ENCODE assay signal across 9 mouse cellular contexts in genomic region chrX:159269072-159269471, GRCm38 (mm10). TPM values are rescaled to one million over a fixed set of nuclear protein-coding genes. Genes with fewer than 3 reads are reported as not detected.
DNase-seq lines count a peak whose midpoint lies in the region; ATAC-seq and TF ChIP-seq lines count a peak whose summit lies in the region.
"Had no signal": no experiment of that assay in that cellular context is flagged by ENCODE, and none has a peak within 500 bp of the region (broad histone marks: within the 10 kb centered on the region; RNA-seq: fewer than 3 reads in every experiment).

No protein-coding gene starts in this region.

- peak; percentile 37 for DNase-seq in forebrain, postnatal 0 days
- peak; percentile 21 for DNase-seq in limb, embryonic 11.5 days (ENCODE audit: low spot score)
- DNase-seq in limb, embryonic 10.5 days (ENCODE audit: low spot score) = no peak
- DNase-seq in Patski (ENCODE audit: low read depth, low spot score) = no peak
- peak; percentile 49 to 67 for DNase-seq in heart, postnatal 10 days
- peak; percentile 33 for DNase-seq in lung, postnatal 25 days (ENCODE audit: low spot score)

- no peak overlapping the region for H3K4me2 ChIP-seq in forebrain, postnatal 0 days (ENCODE audit: low read depth)
- no peak overlapping the region for H3K4me2 ChIP-seq in forebrain, embryonic 15.5 days (replicated peaks)
- no peak overlapping the region for H3K4me2 ChIP-seq in limb, embryonic 11.5 days (ENCODE audit: low read depth, severe bottlenecking)

- TF ChIP-seq CTCF in forebrain, postnatal 0 days (IDR thresholded peaks at IDR 0.05; ENCODE audit: low read depth) = peak; percentile 59
- TF ChIP-seq CTCF in Patski (IDR thresholded peaks at IDR 0.05) = peak; percentile 47

- H3K9me3 ChIP-seq in forebrain, postnatal 0 days (ENCODE audit: low read length) = no peaks in the 10 kb centered on the region
- no peaks in the 10 kb centered on the region for H3K9me3 ChIP-seq in forebrain, embryonic 15.5 days
- no peaks in the 10 kb centered on the region for H3K9me3 ChIP-seq in limb, embryonic 11.5 days (ENCODE audit: control insufficient read depth, low read length)
- H3K9me3 ChIP-seq in limb, embryonic 10.5 days (replicated peaks) = no peaks in the 10 kb centered on the region

- in situ Hi-C loops in Patski (cut with MboI; ENCODE audit: low pct_unique_long_range_greater_than_20kb) = loop anchor here (10.0 kb wide), 1 partner anchor 224 kb away; no protein-coding TSS in a partner anchor

- CTCF ChIA-PET in Patski (lab: Charles Lee) = interaction anchor here (1.0 kb wide), 1 partner anchor 212 kb away, joined by 3 read pairs; no protein-coding TSS in a partner anchor

- H3K27me3 ChIP-seq in forebrain, postnatal 0 days (ENCODE audit: insufficient read depth, low read length) = no peaks in the 10 kb centered on the region
- no peaks in the 10 kb centered on the region for H3K27me3 ChIP-seq in forebrain, embryonic 15.5 days
- H3K27me3 ChIP-seq in limb, embryonic 11.5 days (ENCODE audit: control insufficient read depth, insufficient read depth, low read length) = no peaks in the 10 kb centered on the region
- H3K27me3 ChIP-seq in limb, embryonic 10.5 days (ENCODE audit: low read depth, poor library complexity, severe bottlenecking) = peaks cover 65% of the 10 kb centered on the region
- H3K27me3 ChIP-seq in Patski = peaks cover 29% of the 10 kb centered on the region

- no peak overlapping the region for H3K4me3 ChIP-seq in forebrain, postnatal 0 days (ENCODE audit: low read depth, low read length)
- no peak overlapping the region for H3K4me3 ChIP-seq in forebrain, embryonic 15.5 days
- no peak overlapping the region for H3K4me3 ChIP-seq in limb, embryonic 11.5 days (ENCODE audit: low read depth, low read length)
- H3K4me3 ChIP-seq in limb, embryonic 10.5 days = no peak overlapping the region

- POLR2A ChIA-PET in Patski (lab: Charles Lee) = no interaction called here

- no peak overlapping the region for H3K27ac ChIP-seq in forebrain, postnatal 0 days (ENCODE audit: low read depth, low read length)
- H3K27ac ChIP-seq in forebrain, embryonic 15.5 days (replicated peaks) = no peak overlapping the region
- H3K27ac ChIP-seq in limb, embryonic 11.5 days (replicated peaks; ENCODE audit: low read depth, low read length) = no peak overlapping the region
- no peak overlapping the region for H3K27ac ChIP-seq in limb, embryonic 10.5 days
- H3K27ac ChIP-seq: macrophage had no signal

- H3K9ac ChIP-seq in forebrain, postnatal 0 days = no peak overlapping the region
- no peak overlapping the region for H3K9ac ChIP-seq in forebrain, embryonic 15.5 days (replicated peaks)
- H3K9ac ChIP-seq in limb, embryonic 11.5 days (ENCODE audit: low read length) = no peak overlapping the region

- ATAC-seq in forebrain, postnatal 0 days = no peak
- ATAC-seq in forebrain, embryonic 15.5 days (replicated peaks) = no peak
- no peak for ATAC-seq in limb, embryonic 11.5 days (ENCODE audit: insufficient number of reproducible peaks, low FRiP score, low TSS enrichment, low read depth)
- no peak for ATAC-seq in Patski
- ATAC-seq in erythroblast, adult 5-6 weeks (replicated peaks; ENCODE audit: low FRiP score, poor library complexity, severe bottlenecking) = no peak

- intact Hi-C loops in heart, postnatal 10 days (cut with DNase I) = loop anchor here (1.0 to 2.0 kb wide), 2 partner anchors 226 to 298 kb away; no protein-coding TSS in a partner anchor

- no peaks in the 10 kb centered on the region for H3K36me3 ChIP-seq in forebrain, postnatal 0 days (ENCODE audit: insufficient read depth)
- H3K36me3 ChIP-seq in forebrain, embryonic 15.5 days = no peaks in the 10 kb centered on the region
- H3K36me3 ChIP-seq in limb, embryonic 11.5 days (ENCODE audit: control insufficient read depth, insufficient read depth, low read length) = no peaks in the 10 kb centered on the region
- H3K36me3 ChIP-seq in limb, embryonic 10.5 days = no peaks in the 10 kb centered on the region

- no peaks in the 10 kb centered on the region for H3K4me1 ChIP-seq in forebrain, postnatal 0 days (ENCODE audit: insufficient read depth)
- no peaks in the 10 kb centered on the region for H3K4me1 ChIP-seq in forebrain, embryonic 15.5 days
- H3K4me1 ChIP-seq in limb, embryonic 11.5 days (ENCODE audit: control insufficient read depth, insufficient read depth, low read length) = no peaks in the 10 kb centered on the region
- H3K4me1 ChIP-seq in limb, embryonic 10.5 days = no peaks in the 10 kb centered on the region

RNA-seq across cellular contexts. Expression of gene Rps6ka3, which starts 59.0 kb away (rescaled TPM):
- 17.6 and 21.1 TPM in 2 replicates for total RNA-seq in forebrain, postnatal 0 days (2014; rRNA removed)
- 2.3 and 2.8 TPM in 2 replicates for polyA plus RNA-seq in forebrain, postnatal 0 days (2015; fragmentation: Nextera tagmentation; extraction: Ambion mirVana)
- polyA plus RNA-seq in forebrain, embryonic 15.5 days (2015; fragmentation: Nextera tagmentation; extraction: Ambion mirVana) = 3.4 and 3.9 TPM in 2 replicates
- 6.2 and 7.1 TPM in 2 replicates for polyA plus RNA-seq in limb, embryonic 11.5 days (2014; fragmentation: Nextera tagmentation; extraction: Ambion mirVana)
- polyA plus RNA-seq in limb, embryonic 10.5 days (2016; fragmentation: Nextera tagmentation; extraction: Ambion mirVana) = 5.8 and 6.5 TPM in 2 replicates
- 32.0 TPM for polyA plus RNA-seq in Patski (2021)
- 10 to 100 TPM; 57.6 to 60.7 TPM for total RNA-seq in heart, postnatal 10 days (2021)
- 15.3 and 36.7 TPM in 2 replicates for total RNA-seq in erythroblast, adult 5-6 weeks (2015; ENCODE audit: low replicate concordance)
- 8.4 and 14.3 TPM in 2 replicates for total RNA-seq in erythroblast, adult 5-6 weeks (2017; ENCODE audit: low replicate concordance)

Comparison
In these comparisons a context has a peak if more than half of its experiments do, and no peak if none do; other contexts are left out.
1. DNase-seq: peak in forebrain, postnatal 0 days (single experiment), limb, embryonic 11.5 days (single experiment), heart, postnatal 10 days (2 of 2) and lung, postnatal 25 days (single experiment); none in limb, embryonic 10.5 days (single experiment) and Patski (single experiment).